Mouse (Mus musculus) heart, postnatal 14 days (tissue): ENCODE results near the gene Yeats2. TPM values are rescaled to one million over a fixed set of nuclear protein-coding genes. Genes with fewer than 3 reads are reported as not detected.

Source experiments
- DNase-seq, 2 experiments: peaks; one replicate each; pipeline ENCODE4 v3.0.0; 2021 to 2022
- intact Hi-C: fragments of 180-260 bp; cut with DNase I; formaldehyde crosslinking; loops from one replicate; pipeline ENCODE4 v1.15.1; 2025
- total RNA-seq, 2 experiments: library from RNA; stranded (reverse); gene quantifications; 2 replicates each; pipeline ENCODE4 v1.2.3; 2021

The Yeats2 gene
- total RNA-seq, 2 experiments from 2014 or later, result 17.4 to 21.0 TPM

- intact Hi-C loops, result loop anchor here (10.0 kb wide), 1 partner anchor 455 kb away; no protein-coding TSS in a partner anchor
These were observed 38.7 kb downstream of the Yeats2 start for GRCm38 (mm10) chr16:20179406-20180175.

DNA sequence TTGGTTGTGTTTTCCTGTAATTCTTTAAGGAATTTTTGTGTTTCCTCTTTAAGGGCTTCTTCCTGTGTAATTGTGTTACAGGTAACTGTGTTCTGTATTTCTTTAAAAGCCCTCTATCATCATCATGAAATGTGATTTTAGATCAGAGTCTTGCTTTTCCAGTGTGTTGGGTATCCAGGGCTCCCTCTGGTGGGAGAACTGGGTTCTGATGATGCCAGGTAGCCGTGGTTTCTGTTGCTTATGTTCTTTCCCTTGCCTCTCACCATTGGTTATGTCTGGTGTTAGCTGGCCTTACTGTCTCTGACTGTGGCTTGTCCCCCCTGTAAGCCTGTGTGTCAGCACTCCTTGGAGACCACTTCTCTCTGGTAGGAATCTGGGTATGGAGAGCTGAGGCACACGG, 44.5 kb downstream of the Yeats2 start:
- peak in 1 of 2 experiments; percentile 21 for DNase-seq
- intact Hi-C loops, result loop anchor here (10.0 kb wide), 1 partner anchor 461 kb away; no protein-coding TSS in a partner anchor

More at GRCm38 (mm10) chr16:20179406-20180175, 38.7 kb downstream of the Yeats2 start:
- no peak for DNase-seq

DNA sequence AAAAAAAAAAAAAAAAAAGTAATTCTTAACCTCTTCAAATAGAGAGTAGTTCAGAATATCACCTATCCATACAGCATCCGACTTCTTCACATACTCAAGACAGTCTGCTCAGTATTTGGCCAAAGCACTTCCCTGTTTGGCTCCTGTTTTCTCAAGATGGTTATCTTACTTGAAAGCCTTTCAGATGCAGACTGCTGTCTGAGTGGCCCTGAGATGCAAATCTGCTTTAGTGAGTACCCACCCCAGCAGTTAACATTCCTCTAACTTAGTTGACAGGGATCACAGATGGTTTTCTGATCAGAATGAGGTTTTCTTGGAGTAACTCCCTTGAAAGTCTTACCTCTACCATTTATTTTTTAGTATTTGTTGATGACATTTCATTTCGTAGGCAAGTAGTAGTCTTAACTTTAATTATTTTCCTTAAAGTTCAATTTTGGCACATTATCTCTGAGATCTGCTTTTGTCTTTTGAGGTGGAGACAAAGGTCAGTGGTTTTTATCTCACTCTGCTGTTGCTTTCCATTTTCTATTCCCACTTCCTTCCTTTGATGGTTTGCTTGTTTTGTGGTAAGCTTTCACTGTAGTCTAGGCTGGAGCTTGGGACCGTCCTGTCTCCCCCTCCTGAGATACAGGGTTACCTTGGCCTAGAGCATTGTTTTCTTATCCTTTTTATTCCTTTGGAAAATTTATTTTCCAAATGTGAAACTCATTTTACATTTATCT, 50.5 kb downstream of the Yeats2 start:
- intact Hi-C loops, result no loop called here
- no peak for DNase-seq

GRCm38 (mm10) chr16:20192043-20192442, 51.2 kb downstream of the Yeats2 start:
- no peak for DNase-seq
- intact Hi-C loops, result no loop called here

GRCm38 (mm10) chr16:20195546-20195945, 54.7 kb downstream of the Yeats2 start:
- peak in 1 of 2 experiments; percentile 30 for DNase-seq
- intact Hi-C loops, result no loop called here

GRCm38 (mm10) chr16:20196962-20197361, 56.1 kb downstream of the Yeats2 start:
- no peak for DNase-seq
- intact Hi-C loops, result no loop called here

DNA sequence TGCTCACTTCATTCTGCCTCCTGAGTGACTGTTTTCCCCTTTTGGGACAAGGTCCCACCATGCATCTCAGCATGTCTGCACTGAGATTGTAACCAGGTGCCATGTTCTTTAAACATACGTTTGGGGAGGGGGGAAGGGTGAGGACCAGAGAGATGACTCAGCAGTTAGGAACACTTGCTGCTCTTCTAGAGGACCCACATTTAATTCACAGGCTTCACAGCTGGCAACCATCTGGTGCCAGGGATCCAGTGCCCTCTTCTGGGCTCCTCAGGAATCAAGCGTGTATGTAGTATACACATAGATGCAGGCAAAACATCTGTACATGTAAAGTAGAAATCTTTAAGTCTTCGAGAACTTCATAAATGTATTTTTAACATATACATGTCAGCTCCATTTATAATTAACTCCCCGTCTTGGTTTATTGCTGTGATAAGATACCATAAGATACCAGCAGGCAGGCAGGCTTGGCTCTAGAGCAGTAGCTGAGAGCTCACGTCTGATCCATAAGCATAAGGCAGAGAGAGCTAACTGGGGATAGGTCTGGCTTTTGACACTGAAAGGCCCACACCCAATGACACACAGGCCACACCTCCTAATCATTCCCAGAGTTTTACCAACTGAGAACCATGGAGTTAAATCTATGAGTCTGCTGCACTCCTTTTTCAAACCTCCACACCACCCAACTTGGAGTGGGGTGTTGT, 58.8 kb downstream of the Yeats2 start:
- intact Hi-C loops, result loop anchor here (5.0 kb wide), 1 partner anchor 283 kb away; no protein-coding TSS in a partner anchor
- DNase-seq, result no peak

GRCm38 (mm10) chr16:20213591-20214226, 72.8 kb downstream of the Yeats2 start:
- peak; percentile 50 to 68 for DNase-seq

DNA sequence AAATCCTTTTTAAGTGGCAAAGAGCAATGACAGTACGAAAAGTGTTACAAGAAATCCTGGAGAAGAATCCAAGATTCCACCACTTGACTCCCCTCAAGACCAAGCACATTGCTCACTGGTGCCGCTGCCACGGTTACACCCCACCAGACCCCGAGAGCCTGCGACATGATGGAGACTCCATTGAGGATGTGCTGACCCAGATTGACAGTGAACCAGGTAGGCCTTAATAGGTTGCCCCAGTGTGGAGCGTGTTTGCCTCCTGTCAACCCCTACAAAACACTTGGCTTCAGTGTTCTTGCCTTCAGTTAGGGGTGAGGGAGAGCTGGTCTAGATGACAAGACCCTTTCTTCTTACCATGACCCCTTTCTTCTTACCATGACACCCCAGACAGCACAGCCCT, 81.9 kb downstream of the Yeats2 start:
- intact Hi-C loops, result no loop called here
- no peak for DNase-seq

More at GRCm38 (mm10) chr16:20213591-20214226, 72.8 kb downstream of the Yeats2 start:
- intact Hi-C loops, result loop anchor here (1.0 kb wide), 1 partner anchor 89 kb away; the partner anchor contains the start of gene Parl

- no peak for DNase-seq
- intact Hi-C loops, result no loop called here
These were observed 85.8 kb downstream of the Yeats2 start for GRCm38 (mm10) chr16:20226676-20227075.

DNA sequence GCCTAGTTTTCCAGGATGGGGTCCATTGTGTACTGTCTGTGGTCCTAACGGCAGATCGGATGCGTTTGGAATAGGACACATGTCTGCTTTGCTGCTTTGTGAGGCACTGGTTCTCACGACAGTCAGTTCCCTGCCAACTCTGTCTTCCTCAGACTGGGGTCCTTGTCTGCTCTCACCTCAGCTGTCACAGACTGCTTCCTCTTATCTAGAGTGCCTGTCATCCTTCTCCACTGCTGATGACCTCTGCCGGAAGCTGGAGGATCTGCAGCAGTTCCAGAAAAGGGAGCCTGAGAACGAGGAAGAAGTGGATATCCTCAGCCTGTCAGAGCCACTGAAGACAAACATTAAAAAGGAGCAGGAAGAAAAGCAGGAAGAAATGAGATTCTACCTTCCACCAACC, 86.6 kb downstream of the Yeats2 start:
- peak in 1 of 2 experiments; percentile 21 for DNase-seq
- intact Hi-C loops, result no loop called here

GRCm38 (mm10) chr16:20228167-20228566, 87.3 kb downstream of the Yeats2 start:
- intact Hi-C loops, result no loop called here
- DNase-seq, result no peak

DNA sequence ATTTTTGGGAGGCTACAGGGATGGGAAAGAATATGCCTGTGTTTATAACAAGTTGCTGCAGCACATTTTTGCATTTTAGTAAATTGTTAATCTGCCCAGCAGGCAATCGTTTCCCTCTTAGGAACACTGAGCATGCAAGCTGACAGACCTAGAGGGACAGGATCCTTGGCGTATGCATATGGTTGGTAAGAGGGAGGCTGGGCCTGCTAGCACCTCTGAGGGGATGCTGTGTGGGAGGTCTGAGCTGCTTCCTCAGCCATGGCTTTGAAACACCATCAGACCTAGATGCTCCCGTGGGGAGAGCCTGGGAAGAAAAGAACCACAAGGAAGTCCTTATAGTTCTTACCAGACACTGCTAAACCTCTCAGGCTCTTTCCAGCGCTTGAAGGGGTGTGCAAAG, 93.5 kb downstream of the Yeats2 start:
- DNase-seq, result no peak
- intact Hi-C loops, result no loop called here

DNA sequence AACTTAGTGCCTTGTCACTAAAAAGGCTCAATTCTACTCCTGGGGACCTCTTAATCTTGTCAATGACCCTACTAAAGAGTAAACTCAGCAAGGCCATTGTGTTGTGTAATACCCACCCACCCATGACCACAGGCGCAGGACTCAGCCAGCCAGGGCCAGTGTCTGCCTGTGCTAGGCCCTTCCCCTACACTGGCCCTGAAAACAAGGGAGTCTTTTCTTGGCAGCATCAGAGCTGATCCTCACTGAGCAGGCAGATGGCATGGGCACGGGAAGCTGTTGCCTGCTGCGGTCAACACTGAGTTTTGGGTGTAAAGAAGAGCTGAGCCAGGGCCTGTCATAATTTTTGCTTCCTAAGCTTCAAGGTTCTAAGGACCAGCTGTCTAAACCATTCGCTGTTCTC, 96.6 kb downstream of the Yeats2 start:
- no peak for DNase-seq
- intact Hi-C loops, result no loop called here

GRCm38 (mm10) chr16:20238646-20239045, 97.8 kb downstream of the Yeats2 start:
- intact Hi-C loops, result no loop called here
- DNase-seq, result no peak

DNA sequence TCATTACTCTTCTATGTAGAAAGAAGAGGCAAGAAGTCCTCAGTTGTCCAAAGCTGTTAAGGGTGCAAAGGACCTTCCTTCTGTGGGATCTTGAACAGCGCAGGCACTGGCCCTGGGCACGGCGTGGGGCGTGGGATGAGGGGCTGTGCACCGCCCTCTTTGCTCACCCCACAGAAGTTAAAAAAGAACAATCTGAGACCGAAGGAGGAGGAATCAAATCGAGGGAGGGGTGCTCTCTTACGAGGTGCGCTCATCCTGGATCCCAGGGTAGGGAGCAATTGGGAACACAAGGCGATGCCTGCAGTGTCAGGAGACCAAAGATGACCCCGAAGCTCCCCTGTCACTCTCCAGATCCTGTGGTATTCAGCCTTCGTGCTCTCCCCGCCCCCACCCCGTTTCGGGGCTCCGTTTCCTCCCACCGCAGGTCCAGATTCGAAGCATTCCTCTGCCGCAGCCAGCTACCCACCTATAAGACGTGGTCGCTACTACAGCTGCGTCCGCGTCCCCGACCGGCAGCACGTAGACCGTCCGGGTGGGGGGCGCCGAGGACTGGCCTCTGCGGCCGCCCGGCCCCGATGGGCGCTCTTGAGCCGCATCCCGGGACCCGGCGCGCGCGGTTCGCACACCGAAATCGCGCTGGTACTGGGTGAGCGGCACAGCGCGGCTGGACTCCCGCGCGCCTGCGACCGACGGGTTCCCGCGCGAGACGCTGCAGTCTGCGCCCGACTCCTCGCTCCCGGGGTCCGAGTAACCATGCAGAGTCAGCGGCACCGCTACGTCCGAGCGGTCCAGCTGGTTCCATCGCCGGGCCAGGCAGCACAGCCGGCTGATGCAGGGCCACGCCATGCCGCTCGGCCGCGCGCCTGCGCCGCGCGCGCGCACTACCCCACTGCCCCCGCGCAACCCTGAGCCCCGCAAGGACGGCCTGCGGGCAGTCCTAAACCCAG, 99.9 kb downstream of the Yeats2 start, which contains the start of gene Map6d1:
Gene Map6d1 (minus strand): TSS at position 891 of the 947 bp plus-strand sequence.
- DNase-seq, result peak; percentile 56 to 60
- intact Hi-C loops, result no loop called here

- intact Hi-C loops, result no loop called here
- DNase-seq, result no peak
These were observed 106.2 kb downstream of the Yeats2 start for GRCm38 (mm10) chr16:20247103-20247502.

DNA sequence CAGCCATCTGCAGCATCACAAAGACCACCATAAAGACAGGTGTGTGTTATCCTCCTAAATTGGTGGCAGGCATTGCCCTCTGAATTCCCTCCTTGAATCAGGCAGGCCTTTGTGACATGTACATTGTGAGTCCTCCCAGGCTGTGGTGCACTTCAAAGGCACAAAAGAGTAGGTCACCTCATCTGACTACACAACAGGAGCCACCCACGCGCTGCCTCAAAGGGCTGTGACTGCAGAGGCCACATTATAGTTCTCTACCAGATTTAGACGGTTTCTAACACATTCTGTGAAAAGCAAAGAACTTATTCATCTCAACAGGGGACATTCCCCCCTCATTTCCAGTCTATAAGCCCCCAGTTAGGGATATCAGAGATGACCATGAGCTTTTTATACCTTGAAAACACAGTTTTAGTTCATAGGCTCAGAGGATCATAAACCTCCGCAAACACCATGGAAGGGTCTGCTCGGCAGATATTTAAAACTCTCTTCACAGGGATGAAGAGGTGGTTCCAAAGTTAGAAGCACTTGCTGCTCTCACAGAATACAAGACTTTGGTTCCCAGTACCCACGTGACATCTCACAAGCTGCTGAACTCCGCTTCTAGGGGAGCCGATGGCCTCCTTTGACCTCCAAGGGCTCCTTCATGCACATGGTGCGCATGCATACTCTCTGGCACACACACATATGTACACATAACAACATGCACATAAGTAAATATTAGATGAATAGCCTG, 107.7 kb downstream of the Yeats2 start:
- no peak for DNase-seq
- intact Hi-C loops, result no loop called here
